Mouse (Mus musculus) midbrain, embryonic 14.5 days (tissue): ENCODE measurements around the gene Plcl2. TPM values are rescaled to one million over a fixed set of nuclear protein-coding genes. Genes with fewer than 3 reads are reported as not detected.

Experiments used
- ATAC-seq: fragments of 200-750 bp; cut with Nextera tagmentation; 2 replicates; pipeline ENCODE4 v1.8.0; 2017; ENCODE audit warnings: moderate number of reproducible peaks, moderate library complexity; ENCODE audit not compliant: low FRiP score, low TSS enrichment
- DNase-seq: peaks from one replicate; pipeline ENCODE4 v3.0.0-alpha.2; 2015
- H3K27ac ChIP-seq: fragments of 300-500 bp; sonication (generic); replicated peaks from 2 replicates; pipeline ENCODE4 v1.5.1; 2014; ENCODE audit warnings: mild to moderate bottlenecking, low read depth, low read length, moderate library complexity
- H3K27me3 ChIP-seq: fragments of 300-500 bp; sonication (generic); 2 replicates; pipeline ENCODE4 v1.6.1; 2014; ENCODE audit warnings: low read length, control low read depth, mixed read lengths; ENCODE audit not compliant: control insufficient read depth, insufficient read depth
- H3K36me3 ChIP-seq: fragments of 300-500 bp; sonication (generic); 2 replicates; pipeline ENCODE4 v1.6.1; 2014; ENCODE audit warnings: low read length, control low read depth; ENCODE audit not compliant: control insufficient read depth, insufficient read depth
- H3K4me1 ChIP-seq: fragments of 300-500 bp; sonication (generic); 2 replicates; pipeline ENCODE4 v1.6.1; 2014; ENCODE audit warnings: mild to moderate bottlenecking, antibody characterized with exemption, low read length, control low read depth; ENCODE audit not compliant: control insufficient read depth, insufficient read depth
- H3K4me2 ChIP-seq: fragments of 300-500 bp; sonication (generic); 2 replicates; pipeline ENCODE4 v1.6.1; 2014; ENCODE audit warnings: mild to moderate bottlenecking, low read length, moderate library complexity
- H3K4me3 ChIP-seq: fragments of 300-500 bp; sonication (generic); replicated peaks from 2 replicates; pipeline ENCODE4 v1.5.1; 2014; ENCODE audit warnings: low read depth, low read length
- H3K9ac ChIP-seq: fragments of 300-500 bp; sonication (generic); replicated peaks from 2 replicates; pipeline ENCODE4 v1.6.1; 2014; ENCODE audit warnings: mild to moderate bottlenecking, low read length, moderate library complexity
- H3K9me3 ChIP-seq: fragments of 300-500 bp; sonication (generic); 2 replicates; pipeline ENCODE4 v1.6.1; 2016; ENCODE audit warnings: low read length, control low read depth, mixed read lengths; ENCODE audit not compliant: control insufficient read depth
- WGBS: fragments of 180-500 bp; shearing (Covaris S2); extraction: QIAGEN DNeasy Blood & Tissue Kit; methylation state at CpG from one replicate; pipeline ENCODE4 v1.1.7; 2014; 5-methylcytosine and 5-hydroxymethylcytosine counted together
- polyA plus RNA-seq: library from polyadenylated mRNA; unstranded; fragments of >200 nt; fragmentation: Nextera tagmentation; extraction: Ambion mirVana; gene quantifications from 2 replicates; pipeline ENCODE4 v1.2.1, GENCODE M21; 2014

Gene Plcl2
- polyA plus RNA-seq, 1 experiment from 2014 or later = 14.1 TPM

DNA sequence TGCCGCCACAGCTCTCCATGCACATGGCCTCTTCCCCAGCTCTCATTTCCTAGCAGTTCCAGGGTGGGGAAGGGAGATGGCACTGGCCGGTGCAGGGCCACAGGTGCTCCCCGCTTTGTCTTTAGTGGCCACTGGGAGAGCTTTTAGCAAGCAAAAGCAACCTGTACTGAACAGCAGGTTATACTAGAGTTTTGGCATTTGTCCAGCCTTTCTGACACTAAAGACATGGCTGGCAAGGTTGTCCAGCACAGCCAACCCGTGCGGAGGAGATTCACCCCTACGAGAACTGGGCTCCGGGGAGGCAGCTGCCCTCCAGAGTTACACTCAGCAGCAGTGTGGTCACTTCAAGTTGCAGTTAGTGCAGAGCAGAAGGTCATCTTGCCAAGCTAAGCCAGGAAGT lies 224.2 kb downstream of the Plcl2 start:
- Histone ChIP-seq H3K9ac (no peak overlapping the region), H3K4me2 (no peak overlapping the region), H3K27me3 (no peaks in the 10 kb centered on the region), H3K36me3 (no peaks in the 10 kb centered on the region), H3K9me3 (no peaks in the 10 kb centered on the region), H3K27ac (no peak overlapping the region), H3K4me1 (no peaks in the 10 kb centered on the region), H3K4me3 (no peak overlapping the region)
- ATAC-seq (no peak), DNase-seq (no peak)
- 93% methylated on average over 7 of the region's 7 CpGs for WGBS

DNA sequence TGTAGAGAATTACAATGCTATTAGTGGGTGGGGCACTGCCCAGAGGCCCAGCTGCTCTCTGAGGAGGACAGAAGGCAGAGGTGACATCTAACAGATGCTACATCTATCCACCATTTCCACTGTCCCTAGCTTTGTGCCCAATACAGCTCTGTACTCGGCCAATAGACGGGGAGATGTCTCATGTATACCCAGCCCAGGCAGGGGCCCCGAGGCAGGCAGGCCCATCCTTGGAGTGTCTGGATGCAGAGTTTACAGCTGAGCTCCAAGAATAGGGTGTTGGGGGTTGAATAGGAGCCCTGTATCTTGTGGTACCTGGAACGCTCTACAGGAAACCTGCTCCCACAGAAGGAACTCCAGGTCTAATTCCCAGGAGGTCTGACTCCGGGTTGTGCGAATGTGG lies 225.6 kb downstream of the Plcl2 start:
- Histone ChIP-seq H3K4me1 (no peaks in the 10 kb centered on the region), H3K4me2 (no peak overlapping the region), H3K9ac (no peak overlapping the region), H3K27ac (no peak overlapping the region), H3K36me3 (no peaks in the 10 kb centered on the region), H3K27me3 (no peaks in the 10 kb centered on the region), H3K9me3 (no peaks in the 10 kb centered on the region), H3K4me3 (no peak overlapping the region)
- ATAC-seq (no peak), DNase-seq (no peak)
- WGBS = 87% methylated on average over 6 of the region's 6 CpGs

DNA sequence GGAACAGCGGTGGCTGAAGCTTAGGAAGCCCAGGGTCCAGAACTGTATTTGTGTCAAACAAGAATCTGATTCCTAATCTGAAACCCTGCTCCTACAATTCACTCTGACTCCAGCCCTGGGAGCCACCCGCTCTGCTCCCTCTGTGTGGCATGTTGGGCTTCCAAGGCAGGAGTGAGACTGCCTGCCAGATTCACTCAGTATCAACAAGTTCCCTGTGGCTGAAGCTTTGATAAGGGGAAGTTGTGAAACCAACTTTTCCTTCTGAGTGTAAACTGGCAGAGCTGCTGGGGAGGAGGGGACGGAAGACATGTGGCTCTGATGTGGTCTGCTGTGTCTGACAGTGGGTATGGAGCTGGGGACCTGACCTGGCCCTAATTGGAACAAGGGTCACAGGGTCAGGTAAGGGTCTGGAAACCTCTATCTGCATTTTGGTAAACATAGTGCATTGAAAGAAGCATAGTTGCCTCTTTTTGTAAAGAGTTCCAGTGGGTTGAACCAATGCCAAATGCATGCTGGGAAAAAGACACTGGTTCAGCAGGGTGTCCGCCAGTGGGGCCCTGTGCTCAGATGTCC lies 226.3 kb downstream of the Plcl2 start:
- DNase-seq = no peak
- H3K4me2 ChIP-seq = no peak overlapping the region
- no peak overlapping the region for H3K9ac ChIP-seq
- WGBS = 87% methylated on average over 4 of the region's 4 CpGs
- no peaks in the 10 kb centered on the region for H3K36me3 ChIP-seq
- H3K4me3 ChIP-seq = no peak overlapping the region
- no peaks in the 10 kb centered on the region for H3K27me3 ChIP-seq
- H3K27ac ChIP-seq = no peak overlapping the region
- H3K4me1 ChIP-seq = no peaks in the 10 kb centered on the region
- no peak for ATAC-seq
- no peaks in the 10 kb centered on the region for H3K9me3 ChIP-seq

DNA sequence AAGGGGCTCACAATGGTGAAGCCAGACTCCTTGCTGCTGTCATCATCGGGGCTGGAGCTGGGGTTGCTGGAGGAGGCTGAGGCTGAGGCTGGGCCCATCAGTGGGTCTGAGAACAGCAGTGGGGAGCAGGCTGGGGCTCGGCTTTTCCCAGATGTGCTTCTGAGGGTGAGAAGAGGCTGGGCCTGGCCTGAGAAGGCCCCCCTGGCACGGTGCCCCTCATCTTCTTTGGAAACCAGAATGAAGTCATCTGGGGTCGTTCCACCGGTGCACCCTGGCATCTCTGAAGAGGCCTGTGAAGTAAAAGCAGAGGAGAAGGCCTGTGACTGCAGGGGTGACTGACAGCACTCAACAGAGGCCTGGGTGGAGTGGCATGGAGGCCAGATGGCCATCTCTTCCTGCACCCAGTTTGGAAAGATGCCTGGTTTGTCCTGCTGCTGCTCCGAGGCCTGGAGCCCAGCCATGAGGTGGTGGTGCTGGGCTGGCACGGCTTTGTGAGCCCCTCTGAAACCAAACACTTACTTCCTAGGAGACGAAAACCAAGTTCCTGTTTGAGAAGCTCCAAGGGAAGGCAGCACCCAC lies 226.8 kb downstream of the Plcl2 start:
- Histone ChIP-seq H3K36me3 (no peaks in the 10 kb centered on the region), H3K9ac (no peak overlapping the region), H3K27ac (no peak overlapping the region), H3K4me2 (no peak overlapping the region), H3K4me3 (no peak overlapping the region), H3K4me1 (no peaks in the 10 kb centered on the region), H3K9me3 (no peaks in the 10 kb centered on the region), H3K27me3 (no peaks in the 10 kb centered on the region)
- ATAC-seq (no peak), DNase-seq (no peak)
- WGBS = 80% methylated on average over 8 of the region's 8 CpGs

DNA sequence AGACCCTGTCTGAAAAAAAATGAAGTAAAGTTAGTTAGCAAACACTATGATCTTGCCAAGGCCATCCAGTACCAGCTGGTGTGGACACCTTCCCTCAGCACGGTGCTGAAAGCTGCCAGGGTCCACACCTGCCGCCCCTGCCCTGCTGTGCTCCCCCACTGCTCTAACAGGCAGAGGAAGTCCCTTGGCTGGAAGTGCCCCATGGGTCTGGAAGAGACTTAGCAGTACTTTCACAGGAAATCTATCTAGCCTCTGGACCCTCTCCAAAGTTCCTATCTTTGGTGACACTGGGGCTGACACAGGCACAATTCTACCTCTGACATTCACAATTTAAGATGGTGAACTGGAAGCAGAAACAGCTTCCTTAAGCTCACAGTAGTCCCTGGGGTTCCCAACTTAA lies 227.9 kb downstream of the Plcl2 start:
- DNase-seq (no peak), ATAC-seq (no peak)
- Histone ChIP-seq H3K9me3 (no peaks in the 10 kb centered on the region), H3K36me3 (no peaks in the 10 kb centered on the region), H3K4me3 (no peak overlapping the region), H3K4me1 (no peaks in the 10 kb centered on the region), H3K27ac (no peak overlapping the region), H3K4me2 (no peak overlapping the region), H3K27me3 (no peaks in the 10 kb centered on the region), H3K9ac (no peak overlapping the region)
- 66% methylated on average over 2 of the region's 2 CpGs for WGBS

Other genes starting within 250 kb of the Plcl2 start
- gene Dazl, start 215.8 kb upstream of the Plcl2 start, polyA plus RNA-seq = 0.36 and 0.55 TPM in 2 replicates